Mouse (Mus musculus): ENCODE data around the gene Ecel1. TPM values are rescaled to one million over a fixed set of nuclear protein-coding genes. Genes with fewer than 3 reads are reported as not detected.

The Ecel1 gene
- 1 to 10 TPM; 4.6 to 6.5 TPM for total RNA-seq (2021)

DNA sequence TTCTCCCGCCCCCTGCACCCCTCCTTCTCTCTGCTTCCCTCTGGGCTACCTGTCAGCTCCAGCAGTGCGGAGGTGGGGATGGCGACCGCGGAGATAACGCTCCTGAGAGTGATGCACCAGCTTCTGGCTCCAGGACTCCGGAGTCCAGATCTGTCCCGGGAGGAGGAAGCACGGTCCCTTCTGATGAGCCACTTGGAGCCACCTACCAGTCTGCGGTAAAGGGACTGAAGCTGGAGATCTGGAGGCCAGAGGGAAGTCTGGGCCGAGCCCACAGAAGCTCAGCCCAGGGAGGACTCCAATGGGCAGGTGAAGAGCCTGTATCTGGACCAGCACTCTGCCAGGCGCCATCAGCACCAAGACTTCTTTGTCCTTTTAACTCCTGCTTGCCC is at the start of gene Ecel1:
Ecel1 (minus strand) TSS at position 323 of the 389 bp plus-strand sequence.
- no peak for DNase-seq (ENCODE audit: extremely low spot score in 1 of 2, low spot score in 2 of 2)
- intact Hi-C loops (cut with DNase I): no loop called here

DNA sequence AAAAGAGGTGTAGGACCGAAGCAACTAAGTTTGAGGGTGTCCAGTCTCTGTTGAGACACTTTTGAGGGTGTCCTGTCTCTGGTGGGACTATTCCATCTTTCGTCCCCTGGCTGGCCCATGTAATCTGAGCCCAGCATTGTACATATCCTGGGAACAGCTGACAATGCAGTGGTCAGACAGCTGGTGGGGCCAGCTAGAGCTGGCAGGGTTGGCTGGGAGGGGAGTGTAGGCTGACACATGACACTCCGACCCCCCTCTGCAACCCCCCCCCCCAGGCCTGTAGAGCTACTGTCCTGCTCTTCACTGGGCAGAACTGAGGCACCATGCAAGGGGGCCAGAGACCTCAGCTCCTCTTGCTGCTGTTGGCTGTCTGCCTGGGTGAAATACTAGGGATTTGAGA is 49.2 kb upstream of the Ecel1 start:
- no peak for DNase-seq (ENCODE audit: extremely low spot score in 1 of 2, low spot score in 2 of 2)
- intact Hi-C loops (cut with DNase I): no loop called here

DNA sequence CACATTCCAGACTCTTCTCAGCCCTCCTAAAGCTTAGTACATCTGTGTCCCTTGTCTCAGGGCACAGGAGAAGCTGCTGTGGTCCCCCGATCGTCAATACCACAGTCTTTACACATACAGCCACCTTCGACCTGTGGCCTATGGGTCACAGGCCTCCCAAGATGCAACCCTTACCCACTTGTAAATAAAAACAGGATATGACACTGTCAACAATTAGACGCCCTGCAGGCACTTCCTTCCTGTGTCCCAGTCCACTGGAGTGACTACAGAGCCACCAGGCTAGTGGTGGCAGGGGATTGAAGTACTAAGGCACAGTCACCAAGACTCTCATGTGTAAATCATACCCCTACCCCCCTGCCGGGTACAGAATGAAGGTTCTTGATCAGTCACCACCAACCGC is 48.7 kb upstream of the Ecel1 start:
- intact Hi-C loops (cut with DNase I): no loop called here

DNA sequence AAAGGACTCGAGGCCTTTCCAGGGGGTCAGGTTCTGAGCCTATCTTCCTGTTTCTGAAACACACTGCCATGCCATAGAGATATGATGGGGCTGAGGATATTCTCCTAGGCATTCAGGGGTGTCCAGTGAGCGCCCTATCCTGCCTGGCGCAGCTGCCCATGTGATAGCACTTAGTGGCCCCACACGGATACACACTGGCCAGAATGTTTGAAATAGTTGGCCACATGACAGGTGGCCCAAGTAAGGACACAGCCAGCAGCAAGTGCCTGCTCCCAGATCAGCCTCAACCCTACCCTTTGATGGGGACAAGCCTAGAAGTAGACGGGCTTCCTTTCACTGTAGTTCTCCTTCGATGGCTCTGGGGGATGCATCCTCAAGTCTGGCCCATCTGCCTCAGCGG is 48.1 kb upstream of the Ecel1 start, which contains the start of gene Chrng:
Chrng (plus strand) TSS at position 193 of the 400 bp plus-strand sequence.
- intact Hi-C loops (cut with DNase I): no loop called here

More for the DNA sequence above, 48.7 kb upstream of the Ecel1 start:
- no peak for DNase-seq (ENCODE audit: extremely low spot score in 1 of 2, low spot score in 2 of 2)

DNA sequence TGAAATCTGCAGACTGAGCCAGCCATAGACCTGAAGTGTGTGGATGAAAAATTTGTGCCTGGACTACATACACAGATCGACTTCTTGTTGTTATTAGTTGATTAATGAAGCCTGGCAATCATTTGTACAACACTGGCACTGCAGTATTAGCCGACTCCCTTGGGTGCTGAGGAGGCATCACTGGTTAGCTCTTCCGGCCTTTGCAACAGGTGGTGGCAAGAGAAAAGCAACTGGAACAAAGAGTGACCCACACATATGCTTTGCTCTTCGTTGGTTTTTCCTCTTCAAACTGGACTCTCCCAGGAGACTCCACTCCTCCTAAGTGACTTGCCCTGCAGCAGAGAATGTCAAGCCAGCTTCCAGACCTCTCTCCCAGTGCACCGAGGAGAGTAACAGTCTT is 47.5 kb upstream of the Ecel1 start:
- no peak for DNase-seq (ENCODE audit: extremely low spot score in 1 of 2, low spot score in 2 of 2)
- intact Hi-C loops (cut with DNase I): no loop called here

More for the DNA sequence above, 48.1 kb upstream of the Ecel1 start, which contains the start of gene Chrng:
- DNase-seq (ENCODE audit: extremely low spot score in 1 of 2, low spot score in 2 of 2): no peak

DNA sequence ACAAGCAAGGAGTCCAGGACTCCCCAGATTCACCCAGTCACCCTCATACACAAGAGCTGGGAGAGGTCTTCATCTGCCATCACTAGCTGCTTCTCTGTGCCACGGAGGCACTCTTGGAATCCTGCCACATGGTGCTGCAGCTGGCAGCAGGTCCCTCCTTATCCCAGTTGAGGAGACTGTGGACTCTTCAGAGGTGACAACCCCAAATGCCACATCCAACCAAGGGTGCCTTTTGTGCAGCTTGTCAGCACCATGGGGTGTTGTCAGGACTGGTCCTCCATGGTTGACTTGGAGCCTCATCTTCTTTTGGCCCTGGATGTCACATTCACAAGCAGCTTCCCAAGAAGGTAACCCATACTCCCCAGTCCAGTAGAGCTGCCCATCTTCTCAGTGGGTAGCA is 45.5 kb upstream of the Ecel1 start:
- no peak for DNase-seq (ENCODE audit: extremely low spot score in 1 of 2, low spot score in 2 of 2)
- intact Hi-C loops (cut with DNase I): no loop called here

DNA sequence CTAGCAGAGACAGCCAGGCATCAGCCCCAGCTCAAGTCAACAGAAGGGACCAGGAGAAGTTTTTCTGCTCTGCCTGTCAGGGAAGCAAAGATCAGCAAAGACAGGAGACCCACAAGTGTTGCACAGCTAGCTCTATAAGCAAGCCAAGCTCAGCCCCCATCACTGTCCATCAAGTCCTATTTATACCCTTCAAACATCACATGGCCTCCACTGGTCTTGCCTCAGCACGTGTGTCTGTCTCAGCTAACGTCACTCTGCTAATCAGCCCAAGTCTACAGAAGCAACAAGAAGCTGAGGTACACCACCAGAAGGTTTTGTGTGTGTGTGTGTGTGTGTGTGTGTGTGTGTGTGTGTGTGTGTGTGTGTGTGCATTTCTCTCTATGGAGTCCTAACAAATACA is 44.5 kb upstream of the Ecel1 start:
- no peak for DNase-seq (ENCODE audit: extremely low spot score in 1 of 2, low spot score in 2 of 2)
- intact Hi-C loops (cut with DNase I): no loop called here

DNA sequence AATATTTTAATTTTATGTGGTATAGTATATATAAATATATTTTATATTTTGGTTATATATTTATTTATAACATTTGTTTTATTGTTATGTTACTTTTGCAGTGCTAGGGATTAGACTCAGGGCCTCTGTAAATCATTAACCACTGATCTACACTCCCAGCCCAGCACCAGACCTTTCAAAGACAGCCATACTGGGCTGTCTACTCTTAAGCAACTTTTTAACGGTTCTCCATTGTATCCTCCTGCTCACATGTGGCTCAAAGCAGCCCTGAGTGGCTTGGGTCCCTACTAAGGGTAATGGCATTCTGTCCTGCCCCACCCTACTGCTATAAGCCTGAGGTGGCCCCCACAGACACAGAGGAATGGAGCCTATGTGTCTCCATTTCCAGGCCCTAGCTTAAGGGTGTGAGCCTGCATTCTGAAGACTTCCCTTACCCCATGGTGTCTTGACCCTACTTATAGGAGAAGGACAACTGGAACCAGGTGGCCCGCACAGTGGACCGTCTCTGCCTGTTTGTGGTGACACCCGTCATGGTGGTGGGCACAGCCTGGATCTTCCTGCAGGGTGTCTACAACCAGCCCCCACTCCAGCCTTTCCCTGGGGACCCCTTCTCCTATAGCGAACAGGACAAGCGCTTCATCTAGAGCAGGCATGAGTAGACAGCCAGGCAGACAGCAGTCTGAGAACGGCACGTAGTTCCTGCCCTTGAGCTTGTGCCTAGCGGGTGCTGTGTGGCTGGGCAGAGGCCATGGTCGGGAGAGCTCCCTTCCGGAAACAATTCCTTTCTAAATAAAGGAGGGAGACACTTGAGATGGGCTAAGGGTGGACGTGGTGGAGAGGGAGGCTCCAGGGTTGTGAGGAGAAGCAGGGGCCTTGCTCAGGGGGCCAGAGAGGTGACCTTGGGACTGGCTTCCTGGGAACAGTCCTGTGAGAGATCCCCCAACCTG is 42.1 kb upstream of the Ecel1 start:
- intact Hi-C loops (cut with DNase I): no loop called here
- no peak for DNase-seq (ENCODE audit: extremely low spot score in 1 of 2, low spot score in 2 of 2)

DNA sequence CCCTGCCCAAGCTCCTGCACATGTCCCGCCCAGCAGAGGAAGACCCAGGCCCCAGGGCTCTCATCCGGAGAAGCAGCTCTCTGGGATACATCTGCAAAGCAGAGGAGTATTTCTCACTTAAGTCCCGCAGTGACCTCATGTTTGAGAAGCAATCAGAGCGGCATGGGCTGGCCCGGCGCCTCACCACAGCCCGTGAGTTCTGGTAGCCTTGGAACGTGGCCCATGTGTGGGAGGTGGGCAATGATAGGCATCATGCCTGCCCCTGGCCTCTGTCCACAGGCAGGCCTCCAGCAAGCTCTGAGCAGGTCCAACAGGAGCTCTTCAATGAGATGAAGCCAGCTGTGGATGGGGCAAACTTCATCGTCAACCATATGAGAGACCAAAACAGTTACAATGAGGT is 41.0 kb upstream of the Ecel1 start:
- no peak for DNase-seq (ENCODE audit: extremely low spot score in 1 of 2, low spot score in 2 of 2)
- intact Hi-C loops (cut with DNase I): no loop called here

DNA sequence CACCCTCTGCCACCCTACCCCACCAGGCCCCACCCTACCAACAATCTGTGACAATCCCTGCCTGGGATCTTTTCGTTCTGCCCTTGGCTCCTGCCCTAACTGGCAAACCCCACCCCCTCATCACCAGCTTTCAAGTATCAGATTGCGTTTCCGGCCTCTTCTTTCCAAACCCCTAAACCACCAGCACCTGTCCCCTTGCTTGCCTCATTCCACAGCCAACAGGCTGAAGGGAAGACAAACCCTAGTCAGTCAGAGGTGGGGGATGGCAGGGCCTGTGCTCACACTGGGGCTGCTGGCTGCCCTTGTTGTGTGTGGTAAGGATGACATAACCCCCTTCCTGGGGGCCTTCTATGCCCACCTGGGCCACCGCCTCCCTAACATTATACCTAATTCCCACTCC is 34.1 kb upstream of the Ecel1 start, which contains the start of gene Chrnd:
Chrnd (plus strand) TSS at position 179 of the 400 bp plus-strand sequence.
- no peak for DNase-seq (ENCODE audit: extremely low spot score in 1 of 2, low spot score in 2 of 2)
- intact Hi-C loops (cut with DNase I): no loop called here

DNA sequence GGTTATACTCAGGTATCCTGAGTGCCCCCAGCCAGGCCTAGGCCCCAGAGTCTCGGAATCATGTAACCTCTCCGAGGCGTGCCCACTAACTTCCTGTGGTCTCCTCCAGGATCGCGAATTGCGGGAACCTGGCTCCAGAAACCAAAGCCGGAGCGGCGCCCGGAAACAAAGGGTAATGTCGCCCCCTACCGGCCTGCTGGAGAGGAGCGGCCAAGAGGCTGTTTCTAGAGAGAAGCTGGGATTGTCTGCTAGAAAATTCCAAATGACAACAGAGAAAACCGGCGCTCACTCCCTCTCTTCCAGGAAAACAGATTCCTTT is 30.7 kb upstream of the Ecel1 start:
- intact Hi-C loops (cut with DNase I): loop anchor here (2.0 to 5.0 kb wide), 3 partner anchors 145 to 568 kb away; no protein-coding TSS in a partner anchor
- DNase-seq (ENCODE audit: extremely low spot score in 1 of 2, low spot score in 2 of 2): peak; percentile 65 to 79

DNA sequence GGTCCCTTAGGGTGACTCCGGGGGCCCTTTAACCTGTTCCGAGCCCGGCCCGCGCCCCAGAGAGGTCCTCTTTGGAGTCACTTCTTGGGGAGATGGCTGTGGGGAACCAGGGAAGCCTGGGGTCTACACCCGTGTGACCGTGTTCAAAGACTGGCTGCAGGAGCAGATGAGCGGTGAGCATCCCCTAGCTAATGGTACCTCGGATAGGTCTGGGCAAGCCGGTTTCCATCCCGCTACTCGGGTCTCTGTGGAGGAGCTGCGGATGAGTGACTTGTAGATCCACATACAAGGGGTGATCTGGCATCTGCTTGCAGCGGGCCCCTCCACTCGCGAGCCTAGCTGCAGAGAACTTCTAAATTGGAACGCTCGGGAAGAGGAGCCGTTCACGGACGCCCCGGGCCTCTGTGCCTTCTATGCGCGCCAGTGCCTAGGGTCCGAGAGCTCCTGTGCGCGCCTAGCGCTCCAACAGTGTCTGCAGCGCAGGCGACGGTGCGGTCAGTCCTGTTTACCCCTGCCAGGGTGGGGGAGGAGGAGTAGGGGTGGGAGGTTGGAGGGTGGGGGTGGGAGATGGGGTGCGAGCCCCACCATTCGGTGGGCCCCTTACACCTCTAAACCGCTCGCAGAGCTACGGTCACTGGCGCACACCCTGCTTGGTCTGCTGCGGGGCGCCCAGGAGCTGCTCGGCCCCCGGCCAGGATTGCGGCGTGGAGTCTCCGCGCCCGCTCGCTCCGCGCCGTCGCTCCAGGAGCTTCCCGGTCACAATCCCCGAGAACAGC is 30.1 kb upstream of the Ecel1 start:
- intact Hi-C loops (cut with DNase I): loop anchor here (2.0 to 5.0 kb wide), 3 partner anchors 144 to 568 kb away; no protein-coding TSS in a partner anchor
- DNase-seq (ENCODE audit: extremely low spot score in 1 of 2, low spot score in 2 of 2): no peak

DNA sequence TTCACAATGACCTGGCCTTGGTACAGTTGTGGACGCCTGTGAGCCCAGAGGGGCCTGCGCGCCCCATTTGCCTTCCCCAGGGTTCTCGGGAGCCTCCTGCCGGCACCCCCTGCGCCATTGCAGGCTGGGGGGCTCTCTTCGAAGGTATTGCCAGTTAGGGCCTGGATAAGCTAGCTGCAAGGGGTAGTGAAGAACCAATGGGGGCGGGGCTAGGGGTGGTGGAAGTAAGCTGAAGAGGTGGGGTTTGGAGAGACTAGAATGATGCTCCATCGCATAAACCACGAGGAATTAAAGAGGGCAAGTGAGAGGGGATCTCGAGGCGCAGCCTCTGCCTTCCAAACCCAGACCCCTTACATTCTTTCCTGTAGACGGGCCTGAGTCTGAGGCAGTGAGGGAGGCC is 29.2 kb upstream of the Ecel1 start:
- intact Hi-C loops (cut with DNase I): loop anchor here (5.0 kb wide), 2 partner anchors 143 to 518 kb away; no protein-coding TSS in a partner anchor
- no peak for DNase-seq (ENCODE audit: extremely low spot score in 1 of 2, low spot score in 2 of 2)

DNA sequence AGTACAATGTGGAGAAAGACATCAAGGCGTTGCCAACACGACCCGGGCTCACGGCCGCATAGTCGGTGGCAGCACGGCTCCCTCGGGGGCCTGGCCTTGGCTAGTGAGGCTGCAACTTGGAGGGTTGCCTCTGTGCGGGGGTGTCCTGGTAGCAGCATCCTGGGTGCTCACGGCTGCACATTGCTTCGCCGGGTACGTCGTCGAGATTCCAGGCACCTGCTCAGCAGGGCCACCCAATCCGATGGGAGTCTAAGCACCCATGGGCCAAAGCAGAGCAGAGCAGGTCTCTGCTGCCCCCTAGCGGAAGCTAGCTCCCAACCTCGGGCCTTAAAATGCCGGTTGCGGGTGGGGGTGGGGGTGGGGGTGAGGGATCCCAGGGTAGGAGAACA is 28.4 kb upstream of the Ecel1 start:
- DNase-seq (ENCODE audit: extremely low spot score in 1 of 2, low spot score in 2 of 2): peak in 1 of 2 experiments; percentile 80
- intact Hi-C loops (cut with DNase I): loop anchor here (5.0 kb wide), 2 partner anchors 142 to 517 kb away; no protein-coding TSS in a partner anchor

DNA sequence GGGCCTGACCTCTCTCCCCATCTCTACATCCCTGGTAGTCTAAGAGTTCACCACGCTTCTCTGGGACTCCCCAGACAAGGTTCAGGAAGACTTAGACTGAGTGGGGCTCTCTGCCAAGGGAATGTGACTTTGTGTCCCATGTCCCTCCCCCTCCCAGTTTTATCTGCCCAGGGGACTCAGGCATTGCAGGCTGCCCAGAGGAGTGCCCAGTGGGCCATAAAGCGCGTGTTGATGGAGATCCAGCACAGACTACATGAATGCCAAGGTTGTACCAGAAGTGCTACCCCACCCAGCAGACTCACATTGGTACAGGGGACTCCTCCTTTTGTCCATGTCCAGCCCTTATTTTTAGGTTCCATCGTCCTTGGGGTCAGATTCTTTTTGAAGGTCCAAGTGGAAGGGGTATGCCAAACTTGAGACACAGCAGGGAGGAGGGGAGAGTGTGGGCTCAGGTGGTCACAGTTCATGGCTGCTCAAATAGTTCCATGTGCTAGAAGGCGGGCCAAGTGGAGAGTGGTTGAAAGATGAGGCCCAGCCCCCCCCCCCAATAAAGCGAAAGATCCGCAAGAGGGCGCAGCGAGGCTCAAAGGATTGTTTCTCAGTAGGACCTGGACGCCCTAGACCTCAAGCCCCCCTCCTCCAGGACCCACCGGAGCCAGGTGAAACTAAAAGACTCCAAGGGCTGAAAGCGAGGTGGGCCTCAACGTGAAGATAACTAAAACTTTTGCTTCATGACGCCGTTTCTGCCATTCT is 27.9 kb upstream of the Ecel1 start:
- intact Hi-C loops (cut with DNase I): no loop called here
- DNase-seq (ENCODE audit: extremely low spot score in 1 of 2, low spot score in 2 of 2): no peak

DNA sequence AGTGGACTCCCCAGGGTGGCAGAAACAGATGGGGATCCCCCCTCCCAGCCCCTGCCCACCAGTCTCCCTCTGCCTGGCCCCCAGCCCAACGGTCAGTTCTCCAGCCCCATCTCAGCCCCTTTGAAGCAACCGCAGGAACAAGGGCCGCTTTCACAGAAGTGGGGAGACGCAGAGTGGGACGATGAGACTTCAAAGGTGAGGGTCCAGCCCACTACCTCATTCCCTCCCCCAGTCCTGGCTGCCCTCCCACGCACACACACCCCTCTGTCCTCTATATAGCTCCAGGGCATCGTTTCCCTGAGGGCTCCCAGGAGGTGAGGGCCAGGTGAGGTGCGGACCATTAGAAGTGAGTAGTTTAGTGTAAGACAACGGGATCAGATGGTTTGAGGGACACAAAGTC is 26.7 kb upstream of the Ecel1 start, which contains the start of gene Prss56:
Prss56 (plus strand) TSS at position 301 of the 400 bp plus-strand sequence.
- intact Hi-C loops (cut with DNase I): no loop called here
- no peak for DNase-seq (ENCODE audit: extremely low spot score in 1 of 2, low spot score in 2 of 2)

DNA sequence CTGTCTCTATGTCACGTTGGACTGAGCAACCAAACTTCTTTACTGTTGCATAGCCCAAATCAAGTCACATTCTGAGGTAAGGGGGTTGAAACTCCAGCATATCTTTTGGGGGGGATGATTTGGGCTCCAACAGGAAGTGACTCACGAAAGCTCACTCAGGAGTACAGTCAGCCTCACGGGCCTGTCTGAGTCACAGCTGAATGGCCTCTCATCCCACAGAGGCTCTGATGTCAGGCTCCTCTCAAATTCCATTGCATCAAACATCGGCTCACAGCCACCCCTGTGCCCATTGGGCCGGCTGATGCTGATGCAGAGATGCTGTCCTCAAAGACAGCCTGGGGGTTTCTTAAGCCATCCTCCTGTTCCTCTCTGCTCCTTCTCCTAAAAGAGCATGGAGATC is 24.6 kb upstream of the Ecel1 start:
- no peak for DNase-seq (ENCODE audit: extremely low spot score in 1 of 2, low spot score in 2 of 2)
- intact Hi-C loops (cut with DNase I): no loop called here

DNA sequence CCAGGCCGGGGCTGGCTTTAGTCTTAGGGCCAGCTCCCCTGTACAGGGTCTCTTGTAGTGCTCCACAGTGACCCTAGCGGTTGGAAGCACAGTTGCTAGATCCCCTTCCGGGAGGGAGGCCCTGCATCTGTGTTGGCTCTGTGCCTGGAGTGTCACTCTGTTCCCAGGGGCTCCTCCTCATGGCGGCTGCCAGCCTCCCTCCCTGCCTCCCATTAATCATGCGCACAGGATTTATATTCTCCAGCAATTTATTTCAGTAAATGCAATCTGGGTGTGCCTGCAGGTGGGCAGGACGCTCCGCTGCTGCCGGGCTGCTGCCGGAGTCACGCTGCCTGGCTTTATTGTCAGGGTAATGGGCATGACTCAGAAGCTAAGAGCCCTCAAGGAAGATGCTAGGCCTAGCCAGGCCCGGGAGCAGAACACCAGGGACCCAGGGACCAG is 19.6 kb upstream of the Ecel1 start:
- intact Hi-C loops (cut with DNase I): no loop called here

More for the DNA sequence above, 19.6 kb upstream of the Ecel1 start:
- DNase-seq (ENCODE audit: extremely low spot score in 1 of 2, low spot score in 2 of 2): peak; percentile 62 to 85

Data from left cerebral cortex, postnatal 10 days (tissue).